Mouse (Mus musculus) liver, adult 2 months (tissue): Measurements from ENCODE around the gene Otub2. TPM values are rescaled to one million over a fixed set of nuclear protein-coding genes. Genes with fewer than 3 reads are reported as not detected.

Source experiments
- DNase-seq: peaks from one replicate; pipeline ENCODE4 v3.0.0-alpha.2; 2011; ENCODE audit warnings: low read depth, low spot score; ENCODE audit errors: extremely low read depth
- H3K27ac ChIP-seq: fragments of 200-500 bp; replicated peaks from 2 replicates; pipeline ENCODE4 v1.5.1; 2012; ENCODE audit warnings: low read depth, mild to moderate bottlenecking, control low read depth, inconsistent platforms, low read length; ENCODE audit not compliant: insufficient read depth
- H3K27me3 ChIP-seq: fragments of 200-500 bp; 2 replicates; pipeline ENCODE4 v1.6.1; 2012; ENCODE audit warnings: mild to moderate bottlenecking, moderate library complexity, low read length, inconsistent platforms; ENCODE audit not compliant: control insufficient read depth, insufficient read depth
- H3K36me3 ChIP-seq: fragments of 200-500 bp; 2 replicates; pipeline ENCODE4 v1.6.1; 2012; ENCODE audit warnings: low read length, inconsistent platforms; ENCODE audit not compliant: control insufficient read depth, insufficient read depth
- H3K4me1 ChIP-seq: fragments of 200-500 bp; 2 replicates; pipeline ENCODE4 v1.6.1; 2011; ENCODE audit warnings: low read length; ENCODE audit not compliant: control insufficient read depth, insufficient read depth
- H3K4me3 ChIP-seq: fragments of 200-500 bp; 2 replicates; pipeline ENCODE4 v1.5.1; 2011; ENCODE audit warnings: low read depth, mild to moderate bottlenecking, control low read depth, low read length, moderate library complexity; ENCODE audit not compliant: insufficient read depth
- H3K79me2 ChIP-seq: fragments of 200-500 bp; 2 replicates; pipeline ENCODE4 v1.6.1; 2012; ENCODE audit warnings: inconsistent platforms, mild to moderate bottlenecking, low read length, moderate library complexity; ENCODE audit not compliant: control insufficient read depth, insufficient read depth
- H3K9ac ChIP-seq: fragments of 200-500 bp; 2 replicates; pipeline ENCODE4 v1.6.1; 2012; ENCODE audit warnings: low read depth, mild to moderate bottlenecking, control low read depth, inconsistent platforms, low read length
- CTCF ChIP-seq: fragments of 200-500 bp; IDR thresholded peaks from 2 replicates; pipeline ENCODE4 v1.5.1; 2011; ENCODE audit warnings: low read depth, low read length, control low read depth
- POLR2A ChIP-seq: fragments of 200-500 bp; IDR thresholded peaks from 2 replicates; pipeline ENCODE4 v1.6.1; 2011; ENCODE audit warnings: low read length, control low read depth; ENCODE audit not compliant: insufficient read depth; ENCODE audit errors: extremely low read depth
- WGBS: fragments of 180-500 bp; shearing (Covaris S2); methylation state at CpG from one replicate; pipeline ENCODE4 v1.1.7; 2018; 5-methylcytosine and 5-hydroxymethylcytosine counted together
- polyA plus RNA-seq: library from polyadenylated mRNA; depleted of rRNA; stranded (reverse); fragments of >200 nt; gene quantifications from 2 replicates; pipeline ENCODE4 v1.2.3, GENCODE M21; 2012; rRNA removed
- total RNA-seq: library from RNA; depleted of rRNA; stranded (reverse); fragments of >200 nt; gene quantifications from 2 replicates; pipeline ENCODE4 v1.2.3, GENCODE M21; 2014; rRNA removed

The Otub2 gene
- total RNA-seq (1.3 and 1.7 TPM in 2 replicates), polyA plus RNA-seq (2.1 and 2.5 TPM in 2 replicates)

DNA sequence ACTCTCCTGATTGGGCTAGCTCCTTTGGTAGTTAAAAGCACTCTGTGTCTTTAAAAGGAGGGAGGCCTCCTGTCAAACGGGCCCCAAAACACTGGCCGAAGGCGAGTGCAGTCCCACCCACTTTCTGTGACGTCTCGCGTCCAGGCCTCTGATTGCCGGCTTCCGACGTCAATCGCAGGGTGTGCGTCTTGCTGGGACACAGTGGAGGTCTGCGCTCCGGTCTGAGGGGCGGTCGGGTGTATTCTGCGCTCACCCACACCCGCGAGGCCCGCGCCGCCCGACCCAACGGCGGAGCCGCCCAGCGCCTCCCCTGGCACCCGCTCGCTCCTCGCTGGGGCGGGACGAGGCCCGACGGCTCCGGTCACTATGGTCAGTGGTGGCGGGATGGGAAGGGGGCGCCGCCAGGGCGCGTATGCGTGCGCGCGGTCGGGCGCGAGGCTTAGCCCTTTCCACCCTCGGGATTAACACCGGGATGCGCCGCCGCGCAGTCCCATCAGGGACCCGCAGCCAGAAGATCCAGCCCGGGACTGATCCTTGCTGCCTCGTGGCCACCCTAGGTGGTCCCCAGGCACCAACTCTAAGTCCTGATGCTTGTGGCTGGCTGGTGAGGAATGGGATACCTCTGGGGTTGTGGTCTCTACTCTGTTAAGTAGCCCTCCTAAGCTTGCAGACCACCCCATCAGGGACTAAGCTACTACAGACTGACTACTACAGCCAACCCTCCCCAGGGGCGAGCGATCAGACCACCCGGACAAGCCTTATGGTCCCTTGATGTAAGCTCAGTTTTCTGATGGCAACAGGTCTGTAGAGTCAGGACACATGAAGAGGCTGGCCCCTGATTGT lies at the start of gene Otub2:
Gene Otub2, plus strand, starts transcription at position 178 of the 843 bp plus-strand sequence.
- peak; percentile 84 for DNase-seq
- H3K79me2 ChIP-seq, result no peaks in the 10 kb centered on the region
- no peaks in the 10 kb centered on the region for H3K36me3 ChIP-seq
- TF ChIP-seq CTCF (0 out of 2 replicates have a peak, but pooled peaks have one; percentile 10), POLR2A (peak; percentile 51; the same call in 1 of the 2 replicates)
- no peaks in the 10 kb centered on the region for H3K27me3 ChIP-seq
- peak within 1 kb of the TSS; percentile 92 for H3K4me3 ChIP-seq
- H3K4me1 ChIP-seq, result peaks cover 7% of the 10 kb centered on the region
- peak within 1 kb of the TSS; percentile 93 for H3K9ac ChIP-seq
- 1% methylated on average over 58 of the region's 58 CpGs for WGBS
- no peak within 1 kb of the TSS for H3K27ac ChIP-seq

DNA sequence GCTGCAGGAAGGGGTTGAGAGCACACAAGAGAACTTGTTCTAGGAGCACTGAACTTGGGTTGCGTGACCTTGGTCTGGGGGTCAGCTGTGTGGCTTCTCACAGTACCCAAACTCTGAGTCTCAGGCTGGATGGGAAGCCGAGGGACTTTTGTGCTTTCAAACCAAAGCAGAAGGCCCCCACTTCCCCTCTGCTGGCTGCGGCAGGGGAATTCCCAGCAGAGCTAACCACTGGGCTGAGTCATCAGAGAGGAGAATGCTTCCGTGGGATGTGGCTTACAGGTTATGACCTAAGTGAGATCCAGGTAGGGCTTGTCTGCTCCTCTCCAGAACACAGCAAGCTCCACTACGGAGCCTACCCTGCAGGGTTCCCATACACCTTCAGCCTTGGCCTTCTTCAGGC lies 47.3 kb upstream of the Otub2 start:
- 80% methylated on average over 5 of the region's 5 CpGs for WGBS
- Histone ChIP-seq H3K27ac (no peak overlapping the region), H3K79me2 (no peaks in the 10 kb centered on the region), H3K4me1 (peaks cover 8% of the 10 kb centered on the region; the same call in 1 of the 2 replicates), H3K4me3 (no peak overlapping the region), H3K9ac (no peak overlapping the region), H3K27me3 (no peaks in the 10 kb centered on the region), H3K36me3 (no peaks in the 10 kb centered on the region)
- TF ChIP-seq CTCF, result no peak
- peak; percentile 33 for DNase-seq

- H3K4me3 ChIP-seq, result no peak overlapping the region
- peak; percentile 45 for DNase-seq
- TF ChIP-seq POLR2A (no peak), CTCF (no peak)
- no peak overlapping the region for H3K27ac ChIP-seq
- no peaks in the 10 kb centered on the region for H3K36me3 ChIP-seq
- 82% methylated on average over 8 of the region's 8 CpGs for WGBS
- no peak overlapping the region for H3K9ac ChIP-seq
- peaks cover 15% of the 10 kb centered on the region for H3K4me1 ChIP-seq
- H3K79me2 ChIP-seq, result no peaks in the 10 kb centered on the region
- no peaks in the 10 kb centered on the region for H3K27me3 ChIP-seq
These were observed 45.0 kb upstream of the Otub2 start for GRCm38 (mm10) chr12:103343456-103343855.

DNA sequence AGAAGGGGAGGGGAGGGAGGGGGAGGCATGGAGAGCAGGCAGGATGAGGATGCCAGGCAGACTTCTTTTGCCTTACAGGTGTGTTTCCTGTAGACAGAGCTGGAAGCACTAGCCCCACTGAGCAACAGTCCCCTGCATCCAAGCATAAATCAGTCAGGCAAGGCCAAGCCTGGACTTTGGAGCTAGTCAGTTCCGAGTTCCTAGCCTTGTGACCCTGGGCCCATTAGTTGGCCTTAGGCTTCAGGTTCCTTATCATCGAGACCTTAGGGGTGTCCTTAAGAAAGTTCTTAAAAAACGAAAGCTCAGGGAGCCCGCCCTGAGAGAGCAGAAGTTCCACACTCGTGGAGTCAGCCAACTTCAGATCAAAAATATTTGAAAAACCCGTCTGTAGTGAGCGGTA lies 43.5 kb upstream of the Otub2 start:
- Histone ChIP-seq H3K27ac (no peak overlapping the region), H3K9ac (no peak overlapping the region), H3K36me3 (no peaks in the 10 kb centered on the region), H3K79me2 (no peaks in the 10 kb centered on the region), H3K4me1 (peaks cover 15% of the 10 kb centered on the region), H3K27me3 (no peaks in the 10 kb centered on the region), H3K4me3 (no peak overlapping the region)
- TF ChIP-seq CTCF, result no peak
- TF ChIP-seq POLR2A, result no peak
- WGBS, result 72% methylated on average over 7 of the region's 7 CpGs
- DNase-seq, result no peak

GRCm38 (mm10) chr12:103346945-103347344 lies 41.5 kb upstream of the Otub2 start:
- H3K4me1 ChIP-seq, result peaks cover 15% of the 10 kb centered on the region
- no peaks in the 10 kb centered on the region for H3K79me2 ChIP-seq
- TF ChIP-seq POLR2A, result no peak
- TF ChIP-seq CTCF, result no peak
- H3K27me3 ChIP-seq, result no peaks in the 10 kb centered on the region
- 0 out of 2 replicates have a peak overlapping the region, but pooled peaks have one; percentile 2 for H3K9ac ChIP-seq
- WGBS, result 56% methylated on average over 8 of the region's 8 CpGs
- no peak for DNase-seq
- peak overlapping the region; percentile 92 for H3K27ac ChIP-seq
- no peak overlapping the region for H3K4me3 ChIP-seq
- no peaks in the 10 kb centered on the region for H3K36me3 ChIP-seq

DNA sequence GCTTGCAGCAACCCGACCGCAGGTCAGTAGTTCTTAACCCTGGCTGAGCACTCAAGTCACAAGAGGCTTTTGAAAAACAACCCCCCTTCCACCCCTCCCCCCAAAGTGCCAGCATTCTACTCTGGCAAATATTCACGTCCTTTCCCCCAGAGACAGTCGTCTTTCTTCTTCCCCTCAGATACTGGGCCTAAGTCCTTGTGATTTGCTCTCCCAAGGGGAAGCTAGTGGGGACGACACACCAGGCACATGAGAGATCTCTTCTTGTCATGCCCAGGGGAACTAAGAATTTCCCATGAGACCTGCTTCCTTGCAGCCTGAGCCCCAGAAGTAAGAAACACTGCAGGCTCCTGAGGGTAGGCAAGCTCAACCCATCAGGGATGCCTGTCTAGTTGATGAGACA lies 41.1 kb upstream of the Otub2 start:
- no peaks in the 10 kb centered on the region for H3K79me2 ChIP-seq
- no peak for TF ChIP-seq POLR2A
- TF ChIP-seq CTCF, result no peak
- WGBS, result 15% methylated on average over 5 of the region's 5 CpGs
- H3K27me3 ChIP-seq, result no peaks in the 10 kb centered on the region
- H3K4me3 ChIP-seq, result no peak overlapping the region
- no peaks in the 10 kb centered on the region for H3K36me3 ChIP-seq
- H3K9ac ChIP-seq, result no peak overlapping the region
- DNase-seq, result peak; percentile 74
- peak overlapping the region; percentile 92 for H3K27ac ChIP-seq
- H3K4me1 ChIP-seq, result peaks cover 15% of the 10 kb centered on the region
